Mouse (Mus musculus) small intestine, adult 2 months (tissue): ENCODE data around the gene Noc4l. TPM values are rescaled to one million over a fixed set of nuclear protein-coding genes. Genes with fewer than 3 reads are reported as not detected.

Experiments used
- H3K27ac ChIP-seq: fragments of 200-500 bp; 2 replicates; pipeline ENCODE4 v1.5.1; 2012; ENCODE audit warnings: low read depth, low read length, control low read depth, inconsistent platforms; ENCODE audit not compliant: insufficient read depth
- H3K27me3 ChIP-seq: fragments of 200-500 bp; 2 replicates; pipeline ENCODE4 v1.6.1; 2012; ENCODE audit warnings: mild to moderate bottlenecking, moderate library complexity, low read length, inconsistent platforms; ENCODE audit not compliant: control insufficient read depth, insufficient read depth
- H3K36me3 ChIP-seq: fragments of 200-500 bp; 2 replicates; pipeline ENCODE4 v1.6.1; 2012; ENCODE audit warnings: mild to moderate bottlenecking, low read length, control low read depth, inconsistent platforms; ENCODE audit not compliant: control insufficient read depth, insufficient read depth
- H3K4me1 ChIP-seq: fragments of 200-500 bp; 2 replicates; pipeline ENCODE4 v1.6.1; 2012; ENCODE audit warnings: low read length, inconsistent platforms, mixed read lengths; ENCODE audit not compliant: control insufficient read depth, insufficient read depth, insufficient read length
- H3K4me3 ChIP-seq: fragments of 200-500 bp; 2 replicates; pipeline ENCODE4 v1.5.1; 2012; ENCODE audit warnings: low read depth, mild to moderate bottlenecking, control low read depth, inconsistent platforms, low read length, moderate library complexity
- CTCF ChIP-seq: fragments of 200-500 bp; IDR thresholded peaks from 2 replicates; pipeline ENCODE4 v1.5.1; 2012; ENCODE audit warnings: low read depth, mild to moderate bottlenecking, control low read depth, inconsistent platforms, low read length, moderate library complexity, mixed read lengths; ENCODE audit not compliant: insufficient replicate concordance, insufficient read length; ENCODE audit errors: extremely low read depth
- POLR2A ChIP-seq: fragments of 200-500 bp; IDR thresholded peaks from 2 replicates; pipeline ENCODE4 v1.6.1; 2012; ENCODE audit warnings: low read depth, mild to moderate bottlenecking, control low read depth, inconsistent platforms, low read length, moderate library complexity
- WGBS: fragments of 180-500 bp; shearing (Covaris S2); methylation state at CpG from one replicate; pipeline ENCODE4 v1.1.7; 2018; 5-methylcytosine and 5-hydroxymethylcytosine counted together
- polyA plus RNA-seq: library from polyadenylated mRNA; depleted of rRNA; stranded (reverse); fragments of >200 nt; gene quantifications from 2 replicates; pipeline ENCODE4 v1.2.3, GENCODE M21; 2012

The Noc4l gene
- polyA plus RNA-seq, 1 experiment, result 43.6 TPM

DNA sequence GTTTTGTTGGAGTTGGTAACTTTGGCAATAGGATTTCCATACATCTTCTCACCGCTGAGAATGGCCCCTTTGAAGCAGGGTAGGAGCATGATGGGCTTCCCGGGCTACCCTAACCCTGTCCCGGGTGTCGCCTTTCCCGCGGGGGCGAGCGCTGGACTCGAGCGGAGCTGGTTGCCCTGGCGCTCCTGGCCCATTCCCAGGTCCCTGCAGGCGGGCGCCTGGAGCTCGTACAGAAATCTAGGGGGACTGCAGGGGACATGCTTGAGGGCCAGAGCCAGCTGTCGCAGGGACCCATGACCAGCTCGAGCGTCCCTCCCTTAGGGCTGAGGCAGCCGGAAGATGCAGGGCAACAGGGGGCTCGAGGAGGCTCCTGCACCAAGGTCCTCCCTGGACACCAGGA lies 25.1 kb downstream of the Noc4l start:
- H3K4me3 ChIP-seq, result no peak overlapping the region
- no peaks in the 10 kb centered on the region for H3K36me3 ChIP-seq
- H3K4me1 ChIP-seq, result no peaks in the 10 kb centered on the region
- 25% methylated on average over 19 of the region's 19 CpGs for WGBS
- no peaks in the 10 kb centered on the region for H3K27me3 ChIP-seq
- no peak overlapping the region for H3K27ac ChIP-seq
- TF ChIP-seq POLR2A, result no peak
- no peak for TF ChIP-seq CTCF

- no peak for TF ChIP-seq CTCF
- no peak for TF ChIP-seq POLR2A
- H3K36me3 ChIP-seq, result no peaks in the 10 kb centered on the region
- H3K4me3 ChIP-seq, result no peak overlapping the region
- WGBS, result 71% methylated on average over 10 of the region's 10 CpGs
- no peaks in the 10 kb centered on the region for H3K27me3 ChIP-seq
- H3K4me1 ChIP-seq, result no peaks in the 10 kb centered on the region
- no peak overlapping the region for H3K27ac ChIP-seq
These were observed 25.9 kb downstream of the Noc4l start for GRCm38 (mm10) chr5:110627351-110627750.

- WGBS, result 82% methylated on average over 2 of the region's 2 CpGs
- no peaks in the 10 kb centered on the region for H3K27me3 ChIP-seq
- TF ChIP-seq CTCF (no peak), POLR2A (no peak)
These were observed 28.9 kb downstream of the Noc4l start for GRCm38 (mm10) chr5:110624319-110624718.

GRCm38 (mm10) chr5:110619226-110619625 lies 34.0 kb downstream of the Noc4l start:
- H3K27ac ChIP-seq, result no peak overlapping the region
- no peak overlapping the region for H3K4me3 ChIP-seq
- H3K27me3 ChIP-seq, result no peaks in the 10 kb centered on the region
- no peaks in the 10 kb centered on the region for H3K4me1 ChIP-seq
- no peak for TF ChIP-seq POLR2A
- no peak for TF ChIP-seq CTCF
- 83% methylated on average over 6 of the region's 6 CpGs for WGBS
- H3K36me3 ChIP-seq, result no peaks in the 10 kb centered on the region

More at GRCm38 (mm10) chr5:110624319-110624718, 28.9 kb downstream of the Noc4l start:
- no peak overlapping the region for H3K27ac ChIP-seq
- H3K4me3 ChIP-seq, result no peak overlapping the region
- no peaks in the 10 kb centered on the region for H3K4me1 ChIP-seq
- H3K36me3 ChIP-seq, result no peaks in the 10 kb centered on the region

GRCm38 (mm10) chr5:110611435-110612158 lies 41.6 kb downstream of the Noc4l start:
- no peak for TF ChIP-seq POLR2A
- no peak for TF ChIP-seq CTCF
- H3K4me1 ChIP-seq, result no peaks in the 10 kb centered on the region
- no peaks in the 10 kb centered on the region for H3K27me3 ChIP-seq
- 86% methylated on average over 5 of the region's 5 CpGs for WGBS
- no peak overlapping the region for H3K27ac ChIP-seq
- H3K4me3 ChIP-seq, result no peak overlapping the region
- H3K36me3 ChIP-seq, result no peaks in the 10 kb centered on the region

DNA sequence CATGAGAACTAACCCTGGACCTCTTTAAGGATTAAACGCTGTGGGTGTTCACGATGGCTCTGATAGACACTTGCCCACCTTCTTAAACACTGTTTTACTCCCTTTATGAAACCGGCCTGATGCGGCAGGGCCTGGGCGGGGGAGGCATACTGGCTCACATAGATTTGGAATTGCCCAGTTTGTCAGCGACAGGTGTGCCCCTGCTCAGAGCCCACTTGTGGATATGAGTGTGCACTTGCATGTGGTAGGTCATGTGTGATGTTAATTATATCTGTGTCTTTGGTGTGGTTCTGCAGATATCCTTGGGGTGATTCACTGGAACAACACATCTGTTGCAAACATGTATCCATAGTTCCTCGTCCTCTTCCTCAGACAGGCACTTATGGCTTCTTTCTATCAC lies 42.7 kb downstream of the Noc4l start:
- Histone ChIP-seq H3K27me3 (no peaks in the 10 kb centered on the region), H3K36me3 (no peaks in the 10 kb centered on the region), H3K4me3 (no peak overlapping the region), H3K27ac (no peak overlapping the region), H3K4me1 (no peaks in the 10 kb centered on the region)
- TF ChIP-seq CTCF (no peak), POLR2A (no peak)
- WGBS, result 83% methylated on average over 7 of the region's 7 CpGs

DNA sequence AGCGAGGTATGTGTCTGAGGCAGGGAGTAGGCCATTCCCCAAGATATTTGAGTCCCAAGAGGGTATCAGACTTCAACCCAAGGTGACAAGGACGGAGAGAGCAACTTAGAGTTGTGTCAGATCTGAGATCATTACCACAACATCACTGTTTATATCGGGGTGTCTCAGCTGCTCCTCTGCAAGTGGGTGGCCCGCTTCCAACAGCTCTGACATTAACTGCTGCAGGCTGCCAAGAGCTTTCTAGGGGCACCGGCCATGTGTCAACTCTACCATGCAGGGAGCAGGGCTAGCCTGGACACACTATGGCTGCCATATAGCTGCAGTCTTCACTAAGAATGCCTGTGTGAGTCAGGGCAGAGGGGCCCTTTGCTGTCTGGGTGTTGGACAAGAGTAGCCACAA lies 43.3 kb downstream of the Noc4l start:
- WGBS, result 68% methylated on average over 5 of the region's 5 CpGs
- Histone ChIP-seq H3K27ac (no peak overlapping the region), H3K36me3 (no peaks in the 10 kb centered on the region), H3K4me3 (no peak overlapping the region), H3K27me3 (no peaks in the 10 kb centered on the region), H3K4me1 (no peaks in the 10 kb centered on the region)
- TF ChIP-seq POLR2A (no peak), CTCF (no peak)
